Mouse (Mus musculus): ENCODE results near the gene Map3k11.

DNA sequence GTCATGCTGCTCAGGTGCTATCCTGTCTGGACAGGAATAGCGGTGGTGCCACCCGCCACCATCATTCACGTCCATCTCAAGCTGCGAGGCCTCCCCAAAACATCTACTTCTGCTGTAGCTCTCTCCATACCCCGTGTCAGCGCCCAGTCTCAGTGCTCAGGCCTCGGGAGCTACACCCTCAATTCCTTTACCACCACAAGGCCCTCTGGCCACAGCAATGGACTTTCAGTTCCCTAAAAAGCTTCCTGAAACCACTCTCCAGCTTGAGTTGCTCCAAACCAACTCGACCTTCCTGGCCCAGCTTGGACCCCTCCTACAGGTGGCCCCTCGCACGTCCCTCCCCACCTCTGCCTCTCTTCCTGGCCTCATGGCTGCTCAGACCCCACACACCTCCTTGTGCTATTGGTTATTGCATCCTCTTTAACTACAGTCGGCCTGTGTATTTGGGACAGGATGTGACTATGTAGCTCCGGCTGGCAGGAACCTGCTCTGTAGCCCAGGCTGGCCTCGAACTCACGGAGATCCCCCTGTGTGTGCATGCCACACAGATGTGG lies 23.4 kb downstream of the Map3k11 start:
- TF ChIP-seq CTCF (IDR thresholded peaks at IDR 0.05; ENCODE audit: low read depth) (no peak), EP300 (IDR thresholded peaks at IDR 0.05; ENCODE audit: low read depth) (no peak)
